Mouse (Mus musculus) left cerebral cortex, postnatal 25 days (tissue): ENCODE measurements around the gene Gm6904. TPM values are rescaled to one million over a fixed set of nuclear protein-coding genes. Genes with fewer than 3 reads are reported as not detected.
"Not testable (repeated sequence)": the region's sequence is repeated elsewhere in the genome, so short reads cannot be mapped to it uniquely, and the experiment has no call there.

ENCODE experiments used
- DNase-seq, 2 experiments: peaks; one replicate each; pipeline ENCODE4 v3.0.0; 2022; ENCODE audit warnings: low spot score in 2 of 2, mixed read lengths in 1 of 2
- intact Hi-C: fragments of 180-260 bp; cut with DNase I; formaldehyde crosslinking; loops from one replicate; pipeline ENCODE4 v1.15.1; 2025
- total RNA-seq, 2 experiments: library from RNA; stranded (reverse); gene quantifications; 2 replicates each; pipeline ENCODE4 v1.2.3; 2021

Gene Gm6904
- total RNA-seq, result not detected

- no peak for DNase-seq
- intact Hi-C loops, result no loop called here
Observed at GRCm38 (mm10) chr14:59260056-59260455, at the start of gene Gm6904. TSS of gene Gm6904 (minus strand) at chr14:59260216.

- intact Hi-C loops, DNase-seq: not testable (repeated sequence)
Observed at GRCm38 (mm10) chr14:59297391-59297790, 37.4 kb upstream of the Gm6904 start, which contains the start of gene Phf11a. TSS of gene Phf11a (minus strand) at chr14:59297522.

- DNase-seq, intact Hi-C loops: not testable (repeated sequence)
Observed at GRCm38 (mm10) chr14:59291769-59292168, 31.8 kb upstream of the Gm6904 start.

GRCm38 (mm10) chr14:59274961-59275360 lies 14.9 kb upstream of the Gm6904 start:
- intact Hi-C loops, DNase-seq: not testable (repeated sequence)

GRCm38 (mm10) chr14:59255861-59256260 lies 4.2 kb downstream of the Gm6904 start:
- DNase-seq, intact Hi-C loops: not testable (repeated sequence)

GRCm38 (mm10) chr14:59250350-59250749 lies 9.7 kb downstream of the Gm6904 start:
- intact Hi-C loops, result not testable (repeated sequence)
- peak in 1 of 2 experiments; percentile 27 for DNase-seq

- intact Hi-C loops, result no loop called here
- no peak for DNase-seq
Observed at GRCm38 (mm10) chr14:59233635-59234034, 26.4 kb downstream of the Gm6904 start.

- DNase-seq, result peak in 1 of 2 experiments; percentile 36
- intact Hi-C loops, result no loop called here
Observed at GRCm38 (mm10) chr14:59232003-59232402, 28.0 kb downstream of the Gm6904 start.

GRCm38 (mm10) chr14:59230331-59230966 lies 29.6 kb downstream of the Gm6904 start:
- intact Hi-C loops, result no loop called here
- DNase-seq, result peak in 1 of 2 experiments; percentile 16

GRCm38 (mm10) chr14:59229822-59230221 lies 30.2 kb downstream of the Gm6904 start:
- intact Hi-C loops, result no loop called here

GRCm38 (mm10) chr14:59226240-59226639 lies 33.8 kb downstream of the Gm6904 start:
- no peak for DNase-seq
- intact Hi-C loops, result no loop called here

More at GRCm38 (mm10) chr14:59229822-59230221, 30.2 kb downstream of the Gm6904 start:
- no peak for DNase-seq

GRCm38 (mm10) chr14:59219241-59219640 lies 40.8 kb downstream of the Gm6904 start:
- no peak for DNase-seq
- intact Hi-C loops, result no loop called here

GRCm38 (mm10) chr14:59209816-59210215 lies 50.2 kb downstream of the Gm6904 start:
- no peak for DNase-seq
- intact Hi-C loops, result no loop called here

- no peak for DNase-seq
- intact Hi-C loops, result no loop called here
Observed at GRCm38 (mm10) chr14:59209003-59209402, 51.0 kb downstream of the Gm6904 start.

- DNase-seq, result no peak
- intact Hi-C loops, result no loop called here
Observed at GRCm38 (mm10) chr14:59205976-59206583, 53.9 kb downstream of the Gm6904 start.

- intact Hi-C loops, result no loop called here
- no peak for DNase-seq
Observed at GRCm38 (mm10) chr14:59205461-59205860, 54.6 kb downstream of the Gm6904 start.

GRCm38 (mm10) chr14:59201604-59202215 lies 58.3 kb downstream of the Gm6904 start:
- intact Hi-C loops, result no loop called here
- DNase-seq, result no peak

GRCm38 (mm10) chr14:59200711-59201603 lies 59.1 kb downstream of the Gm6904 start, which contains the start of gene Rcbtb1:
TSS of gene Rcbtb1 (plus strand) at chr14:59201209.
- DNase-seq, result peak; percentile 92 to 93
- intact Hi-C loops, result no loop called here
